Mouse (Mus musculus) liver, postnatal 0 days (tissue): Measurements from ENCODE around the gene Dynlrb1.

Experiments
- CTCF ChIP-seq: sonication (generic); IDR thresholded peaks from 2 replicates; pipeline ENCODE4 v1.5.1; 2016; ENCODE audit warnings: antibody characterized with exemption, low read depth
- EP300 ChIP-seq: IDR thresholded peaks from 2 replicates; pipeline ENCODE4 v1.6.1; 2016; ENCODE audit warnings: antibody characterized with exemption, low read depth, mild to moderate bottlenecking

GRCm38 (mm10) chr2:155266896-155267295, 30.6 kb downstream of the Dynlrb1 start:
- no peak for TF ChIP-seq CTCF
- no peak for TF ChIP-seq EP300
